Mouse (Mus musculus): ENCODE data around the gene Asb15. TPM values are rescaled to one million over a fixed set of nuclear protein-coding genes. Genes with fewer than 3 reads are reported as not detected.

The Asb15 gene
- total RNA-seq, 2 experiments from 2014 or later, result not detected

DNA sequence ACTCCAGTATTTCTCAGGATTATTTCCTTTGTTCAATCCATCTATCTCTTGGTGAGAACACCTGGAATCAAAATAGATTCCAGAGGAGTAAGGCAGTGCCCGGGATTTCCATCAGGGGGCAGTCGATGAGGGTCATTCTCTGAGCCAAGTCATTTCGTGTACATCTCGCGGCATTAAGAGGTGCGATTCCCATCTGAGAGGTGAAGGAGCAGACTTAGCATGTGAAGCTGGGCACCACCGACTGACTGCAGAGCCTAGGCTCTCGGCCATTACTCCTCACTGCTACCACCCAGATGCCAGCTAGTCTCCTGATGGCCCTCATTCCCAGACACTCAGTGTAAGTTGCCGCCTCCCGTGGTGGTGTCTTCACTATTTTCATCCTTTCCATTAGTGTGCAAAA is 78.6 kb downstream of the Asb15 start:
- DNase-seq (ENCODE audit: low spot score in 2 of 2), result no peak

DNA sequence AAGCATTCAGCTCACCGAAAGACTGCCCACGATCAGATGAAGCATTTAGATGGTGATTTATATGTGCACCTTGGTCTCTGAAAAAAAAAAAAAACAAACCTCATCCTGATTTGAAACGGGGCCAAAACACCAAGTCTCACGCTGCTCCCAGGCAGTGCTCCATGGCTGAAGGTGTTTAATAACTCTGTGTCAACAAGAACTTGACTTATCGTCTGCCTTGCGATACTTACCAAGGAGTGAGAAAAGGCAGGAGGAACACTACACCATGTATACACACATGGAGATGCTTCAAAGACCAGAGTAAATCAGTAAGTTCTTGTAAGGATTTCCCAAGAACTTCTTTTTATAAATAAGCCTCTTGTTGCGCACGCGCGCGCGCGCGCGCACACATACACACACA is 79.6 kb downstream of the Asb15 start:
- no peak for DNase-seq (ENCODE audit: low spot score in 2 of 2)

DNA sequence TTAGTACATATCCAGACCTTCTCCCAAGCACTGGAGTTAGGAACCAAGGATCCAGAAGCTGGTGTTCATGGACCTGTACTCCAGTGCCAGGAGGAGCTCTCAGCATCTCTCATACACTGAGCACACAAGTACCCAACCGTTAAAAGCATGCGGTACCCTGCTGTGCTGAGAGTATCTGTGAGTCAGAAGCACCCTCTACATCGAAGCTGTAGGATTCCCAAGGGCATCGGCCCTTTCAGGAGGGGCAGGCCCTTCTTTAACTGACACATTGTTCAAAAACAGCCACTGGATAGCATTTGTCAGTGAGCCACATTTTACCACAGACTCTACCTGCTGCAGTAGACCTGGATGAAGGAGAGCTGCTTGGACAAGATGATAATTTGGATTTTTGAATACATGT is 80.2 kb downstream of the Asb15 start:
- DNase-seq (ENCODE audit: low spot score in 2 of 2), result no peak

DNA sequence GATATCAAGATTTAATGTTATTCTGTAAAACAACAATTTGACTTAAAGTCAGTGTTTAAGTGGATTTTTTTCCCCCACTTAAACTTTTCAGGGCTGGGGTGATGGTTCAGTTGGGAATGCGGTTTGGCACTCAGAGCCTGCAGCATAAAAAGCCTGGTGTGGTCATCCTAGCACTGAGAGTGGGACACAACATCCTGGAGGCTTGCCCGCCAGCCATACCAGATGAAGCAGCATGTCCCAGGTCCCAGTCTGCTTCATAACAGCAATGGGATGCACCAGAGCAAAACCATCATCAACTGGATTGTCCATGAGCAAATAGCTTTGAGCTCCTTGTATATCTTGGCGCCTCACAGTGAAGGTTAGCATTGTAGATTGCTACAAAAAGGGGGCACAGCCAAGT is 80.7 kb downstream of the Asb15 start:
- no peak for DNase-seq (ENCODE audit: low spot score in 2 of 2)

DNA sequence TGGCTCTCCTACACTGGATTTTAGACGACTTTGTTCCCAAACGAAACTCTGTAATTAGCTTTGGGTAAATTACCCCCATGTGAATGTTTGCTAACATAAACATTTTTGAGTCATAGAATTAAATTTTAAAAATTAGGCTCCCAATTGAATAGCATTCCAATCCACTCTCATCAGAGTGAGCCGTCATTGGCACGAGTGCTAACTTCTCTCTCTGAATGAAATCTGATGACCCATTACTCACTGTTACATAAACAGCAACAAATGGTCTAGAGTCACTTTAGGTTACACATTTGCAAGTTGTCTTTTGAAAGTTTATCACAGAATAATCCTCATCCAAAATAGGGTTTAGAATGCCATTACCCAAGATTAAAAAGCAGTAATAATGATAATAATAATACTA is 81.6 kb downstream of the Asb15 start:
- DNase-seq (ENCODE audit: low spot score in 2 of 2), result no peak

DNA sequence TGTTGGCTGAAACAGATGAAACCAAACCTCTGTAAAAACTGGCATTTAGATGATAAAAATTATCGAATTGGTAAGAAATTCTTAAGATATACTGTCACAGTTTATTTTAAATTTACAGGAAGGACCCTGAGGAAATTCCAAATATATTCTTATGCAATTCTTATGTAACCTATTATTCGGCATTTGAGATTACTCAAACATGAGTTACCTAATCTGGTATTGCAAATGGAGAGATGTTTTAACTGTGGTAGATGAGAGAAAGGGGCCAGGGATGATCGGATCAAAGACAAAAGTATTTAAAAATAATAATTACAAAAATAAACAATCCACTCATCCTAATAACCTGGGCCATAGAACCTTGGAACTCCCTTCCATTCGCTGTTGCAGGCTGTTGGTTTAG is 82.4 kb downstream of the Asb15 start:
- no peak for DNase-seq (ENCODE audit: low spot score in 2 of 2)

DNA sequence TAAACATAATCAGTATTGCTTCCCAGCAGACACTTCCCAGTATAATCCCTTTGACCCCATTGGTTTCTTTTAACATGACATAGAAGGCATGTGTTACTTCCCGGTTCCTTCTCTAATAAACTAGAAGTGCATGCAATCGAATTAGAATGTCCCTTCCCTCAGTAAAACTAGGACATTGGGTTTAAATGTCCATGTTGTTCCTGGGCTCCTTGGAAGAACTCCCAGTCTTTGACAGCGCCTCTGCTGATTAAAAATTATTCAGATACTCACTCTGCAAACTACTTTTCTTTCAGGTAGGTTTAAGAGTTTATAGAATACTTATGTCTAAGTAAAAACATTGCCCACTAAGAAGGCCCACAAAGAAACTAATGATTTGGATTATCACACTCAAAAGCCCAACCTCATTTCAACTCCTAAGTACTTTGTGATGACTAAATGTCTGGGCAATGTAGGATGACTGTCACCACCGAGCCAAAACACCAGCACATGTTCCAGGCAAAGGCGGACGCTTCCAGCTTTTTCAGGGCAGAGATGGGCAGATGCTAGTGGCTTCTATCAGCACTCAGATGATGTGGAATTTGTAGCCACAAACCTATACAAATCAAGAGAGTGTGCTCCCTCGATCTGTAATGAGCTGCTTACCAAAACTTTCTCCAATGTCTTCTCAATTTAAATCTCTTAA is 84.3 kb downstream of the Asb15 start:
- peak in 1 of 2 experiments; percentile 18 for DNase-seq (ENCODE audit: low spot score in 2 of 2)

DNA sequence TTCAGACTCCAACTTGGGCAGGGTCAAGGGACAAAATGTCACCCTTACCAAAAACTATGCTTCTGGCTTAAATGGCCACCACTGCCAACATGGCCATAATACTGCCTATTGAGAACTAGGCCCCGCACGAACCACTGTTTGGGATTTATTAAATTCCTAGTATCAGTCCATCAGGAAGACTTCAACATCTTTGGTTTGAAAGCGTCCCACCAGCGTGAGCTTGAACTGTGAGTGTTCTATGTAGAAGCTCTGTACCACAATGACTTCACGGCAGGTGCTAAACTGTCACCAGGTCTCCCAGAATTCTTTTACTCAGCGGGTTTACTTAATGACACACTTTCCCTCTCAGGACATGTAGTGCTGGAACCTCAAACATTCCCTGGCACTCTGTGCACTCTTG is 85.4 kb downstream of the Asb15 start:
- no peak for DNase-seq (ENCODE audit: low spot score in 2 of 2)

DNA sequence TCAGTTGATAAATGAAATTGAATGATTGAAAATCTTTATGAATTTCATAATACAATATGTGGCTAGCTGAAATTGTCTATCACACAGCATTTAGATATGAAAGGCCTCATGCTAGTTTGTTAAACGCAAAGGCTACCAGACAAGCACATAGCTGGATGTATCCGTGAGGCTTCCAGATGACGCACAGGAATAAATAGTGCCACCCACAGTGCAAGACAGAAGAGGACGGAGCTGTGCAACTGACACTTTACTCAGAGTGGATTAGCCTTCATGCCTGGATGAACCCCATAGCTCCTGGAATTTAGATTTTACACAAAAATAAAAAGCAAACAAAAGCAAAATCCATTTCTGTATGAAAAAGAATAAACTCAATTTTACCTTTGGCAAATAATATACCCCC is 86.0 kb downstream of the Asb15 start:
- peak; percentile 27 to 28 for DNase-seq (ENCODE audit: low spot score in 2 of 2)

DNA sequence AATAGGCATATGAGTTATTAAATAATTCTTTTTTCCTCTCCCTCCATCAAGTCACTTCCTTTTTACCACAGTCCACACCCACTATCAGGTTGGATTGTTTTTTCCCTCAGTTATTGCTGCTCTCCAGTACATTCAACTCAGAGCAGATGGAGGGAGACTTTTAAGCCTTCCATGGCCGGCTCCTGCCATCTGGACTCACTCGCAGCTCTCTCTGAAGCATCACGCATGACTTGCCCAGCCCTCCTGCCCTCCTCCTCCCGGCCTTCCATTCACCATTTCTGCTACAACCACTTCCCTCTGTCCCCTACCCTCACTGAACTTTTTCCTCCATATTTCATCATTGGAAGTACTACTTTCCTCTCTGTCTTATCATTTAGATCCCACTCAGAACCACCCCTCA is 88.8 kb downstream of the Asb15 start:
- no peak for DNase-seq (ENCODE audit: low spot score in 2 of 2)

DNA sequence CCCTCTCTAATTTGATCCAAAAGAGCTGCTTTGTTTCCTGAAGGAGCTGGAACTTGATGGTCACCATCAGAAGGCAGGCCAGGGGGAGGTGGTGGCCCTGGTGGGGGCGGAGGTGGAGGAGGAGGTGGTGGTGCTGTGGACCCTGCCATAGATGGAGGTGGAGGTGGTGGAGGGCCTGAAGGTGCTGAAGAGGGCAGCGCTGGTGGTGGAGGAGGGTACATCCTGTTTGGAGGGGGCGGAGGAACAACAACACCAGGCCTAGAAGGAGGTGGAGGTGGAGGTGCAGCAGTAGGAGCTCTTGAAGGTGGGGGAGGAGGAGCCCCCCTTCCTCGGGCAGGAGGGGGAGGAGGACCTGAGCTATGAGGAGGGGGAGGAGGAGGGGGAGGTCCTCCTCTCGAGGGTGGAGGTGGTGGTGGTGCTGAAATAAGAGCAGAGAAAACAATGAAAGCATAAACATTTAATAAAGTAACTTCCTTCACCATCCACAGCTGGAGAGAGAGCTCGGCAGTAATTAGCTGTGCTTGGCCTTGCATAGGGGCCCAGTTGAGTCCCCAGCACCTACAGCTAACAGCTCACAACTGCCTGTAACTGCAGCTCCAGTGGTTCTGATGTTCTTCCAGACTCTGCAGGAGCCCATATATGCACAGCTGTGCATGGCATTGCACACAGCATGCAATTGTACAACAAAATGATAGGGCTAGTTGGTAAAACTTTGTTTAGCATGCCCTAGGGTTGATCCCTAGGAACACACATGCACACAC is 91.5 kb downstream of the Asb15 start:
- no peak for DNase-seq (ENCODE audit: low spot score in 2 of 2)

DNA sequence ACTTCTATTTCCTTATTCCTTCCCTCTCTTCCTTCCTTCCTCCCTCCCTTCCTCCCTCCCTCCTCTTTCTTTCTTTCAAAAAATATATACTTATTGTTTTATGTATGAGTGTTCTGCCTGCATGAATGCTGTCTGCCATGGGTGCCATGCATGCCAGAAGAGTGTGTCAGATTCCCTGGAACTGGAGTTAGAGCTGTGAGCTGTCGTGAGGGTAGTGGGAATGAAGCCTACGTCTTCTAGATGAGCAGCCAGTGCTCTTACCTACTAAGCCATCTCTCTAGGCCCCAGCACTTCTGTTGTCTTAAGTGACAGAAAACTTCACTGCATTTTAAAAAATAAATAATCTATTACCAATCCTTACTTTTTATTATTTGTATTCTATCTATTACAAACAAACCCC is 93.0 kb downstream of the Asb15 start:
- no peak for DNase-seq (ENCODE audit: low spot score in 2 of 2)

DNA sequence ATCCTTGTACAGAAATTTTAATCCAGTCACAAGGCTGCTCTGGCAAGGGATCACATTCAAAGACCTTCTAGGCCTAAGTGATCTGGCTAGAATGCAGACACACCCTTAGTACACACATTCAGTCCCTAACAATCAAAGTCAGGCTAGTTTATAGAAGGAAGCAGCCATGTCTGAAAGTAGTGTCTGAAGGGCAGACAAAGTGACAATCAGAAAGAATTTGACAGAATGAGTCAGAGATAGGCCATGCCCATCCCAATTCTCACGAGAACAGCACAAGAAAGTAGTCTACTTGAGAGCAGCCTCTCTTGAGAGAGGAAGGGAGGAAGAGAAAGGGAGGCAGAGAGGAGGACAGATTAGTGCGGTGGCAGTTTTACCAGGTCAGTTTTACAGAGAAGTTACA is 94.2 kb downstream of the Asb15 start:
- no peak for DNase-seq (ENCODE audit: low spot score in 2 of 2)

Other genes starting within 250 kb of the Asb15 start
- 1 to 10 TPM; 1.5 to 2.7 TPM for gene Iqub, start 13.1 kb upstream of the Asb15 start, total RNA-seq (2021)
- 100 to 1,000 TPM; 262 to 301 TPM for gene Ndufa5, start 131 bp upstream of the Asb15 start, total RNA-seq (2021)
- gene Lmod2, start 69.6 kb downstream of the Asb15 start, total RNA-seq (2021), result not detected
- gene Wasl, start 136.9 kb downstream of the Asb15 start, total RNA-seq (2021), result 100 to 1,000 TPM; 114 to 122 TPM
- not detected for gene Hyal6, start 205.1 kb downstream of the Asb15 start, total RNA-seq (2021)
- gene Hyal4, start 220.2 kb downstream of the Asb15 start, total RNA-seq (2021), result not detected

Data from left cerebral cortex, adult 18-20 months (tissue).